Mouse (Mus musculus): ENCODE measurements around the gene Txndc11.

The Txndc11 gene

GRCm38 (mm10) chr16:11134348-11135344 lies at the start of gene Txndc11:
Txndc11 (minus strand) TSS chr16:11134650.
- peak; percentile 99 for DNase-seq (ENCODE audit: low read depth)

DNA sequence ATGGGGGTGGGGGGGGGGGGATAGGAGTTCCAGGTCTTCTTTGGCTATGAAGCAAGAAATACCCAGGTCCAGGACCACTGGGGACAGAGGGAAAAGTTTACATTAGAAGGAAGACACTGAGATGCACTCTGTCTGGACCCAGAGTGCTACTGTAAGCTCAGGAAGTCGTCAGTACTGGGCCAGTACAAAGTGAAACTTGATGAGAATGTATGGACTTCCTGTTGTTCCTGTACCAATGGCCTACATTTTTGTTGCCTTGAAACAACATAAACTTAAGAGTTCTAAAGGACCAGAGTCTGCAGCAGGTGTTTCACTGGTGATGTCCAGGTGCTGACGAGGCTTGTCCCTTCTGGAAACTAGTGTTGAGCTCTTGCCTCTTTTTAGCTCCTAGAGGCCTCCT lies 43.0 kb upstream of the Txndc11 start:
- peak; percentile 71 for DNase-seq (ENCODE audit: low read depth)

DNA sequence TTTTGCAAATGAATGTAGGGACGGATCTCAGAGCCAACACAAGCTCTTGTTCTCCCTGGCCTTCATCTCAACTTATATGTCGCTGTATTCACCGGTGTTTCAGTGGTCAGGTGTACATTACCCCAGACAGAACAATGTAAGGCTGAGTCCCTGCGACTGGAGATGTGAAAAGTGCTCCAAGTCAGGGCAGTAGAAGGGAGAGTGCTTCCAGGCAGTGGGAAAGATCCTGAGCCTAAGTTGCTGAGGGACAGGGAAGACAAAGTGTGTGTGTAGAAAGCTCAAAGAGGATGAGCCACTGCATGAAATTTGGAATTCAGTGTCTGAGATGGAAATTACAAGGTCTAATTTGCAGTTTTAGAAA lies 42.4 kb upstream of the Txndc11 start:
- no peak for DNase-seq (ENCODE audit: low read depth)

GRCm38 (mm10) chr16:11176208-11176883 lies 41.9 kb upstream of the Txndc11 start, which contains the start of gene Zc3h7a:
Zc3h7a (minus strand) TSS chr16:11176393.
- DNase-seq (ENCODE audit: low read depth) = peak; percentile 95

DNA sequence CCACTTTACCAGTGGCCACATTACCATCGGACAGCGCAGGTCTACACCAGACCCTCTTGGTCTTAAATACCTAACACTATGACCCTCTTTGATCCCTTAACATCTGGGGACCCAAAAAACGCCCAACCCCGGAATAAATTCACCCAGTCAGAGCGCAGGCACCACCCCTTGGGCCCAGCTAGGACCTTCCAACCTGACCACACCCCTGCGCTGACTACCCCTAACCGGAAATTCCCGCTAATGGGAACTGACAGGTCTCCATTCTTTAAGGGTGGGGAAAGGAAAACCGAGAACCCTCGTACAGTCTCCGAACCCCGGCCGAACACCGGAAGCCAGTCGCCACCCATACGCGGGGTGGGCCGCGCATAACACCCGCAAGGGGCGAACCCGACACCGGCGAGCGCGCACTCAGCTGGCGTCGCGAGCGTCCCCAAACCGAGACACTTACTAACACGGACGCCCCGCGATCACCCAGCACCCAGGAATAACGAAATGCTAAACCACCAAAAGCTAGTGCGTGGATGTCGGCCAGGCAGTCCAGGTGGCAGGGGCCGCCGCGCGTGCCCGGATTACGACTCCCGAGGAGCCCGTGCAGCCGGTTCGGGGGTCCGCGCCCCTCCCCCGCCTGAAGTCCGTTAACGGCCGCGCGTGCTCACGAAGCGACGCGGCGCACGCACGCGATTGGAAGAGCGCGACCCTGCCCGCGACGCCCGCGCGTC lies 41.2 kb upstream of the Txndc11 start:
- peak; percentile 83 for DNase-seq (ENCODE audit: low read depth)

- DNase-seq (ENCODE audit: low read depth) = peak; percentile 73
Measured at GRCm38 (mm10) chr16:11175100-11175488, 40.6 kb upstream of the Txndc11 start.

GRCm38 (mm10) chr16:11174671-11175081 lies 40.2 kb upstream of the Txndc11 start:
- DNase-seq (ENCODE audit: low read depth) = peak; percentile 88

DNA sequence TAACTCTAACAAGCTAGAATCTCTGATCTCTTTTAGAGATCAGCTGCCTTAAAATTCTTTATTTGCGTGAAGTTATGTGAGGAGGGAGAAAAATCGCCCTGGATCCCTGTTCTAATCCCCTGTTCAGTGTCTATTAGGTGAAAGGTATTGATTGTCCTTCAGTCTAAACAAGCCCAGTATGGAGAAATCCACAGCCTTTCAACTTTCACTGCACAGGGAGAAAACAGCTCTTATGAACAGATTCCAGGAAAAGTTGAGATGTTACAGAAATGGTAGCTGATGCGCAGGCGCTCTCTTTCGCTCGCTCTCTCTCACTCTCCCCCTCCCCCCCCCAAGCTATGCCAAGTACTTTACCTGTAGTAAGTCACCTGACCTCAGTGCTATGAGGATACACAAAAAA lies 37.2 kb upstream of the Txndc11 start:
- no peak for DNase-seq (ENCODE audit: low read depth)

DNA sequence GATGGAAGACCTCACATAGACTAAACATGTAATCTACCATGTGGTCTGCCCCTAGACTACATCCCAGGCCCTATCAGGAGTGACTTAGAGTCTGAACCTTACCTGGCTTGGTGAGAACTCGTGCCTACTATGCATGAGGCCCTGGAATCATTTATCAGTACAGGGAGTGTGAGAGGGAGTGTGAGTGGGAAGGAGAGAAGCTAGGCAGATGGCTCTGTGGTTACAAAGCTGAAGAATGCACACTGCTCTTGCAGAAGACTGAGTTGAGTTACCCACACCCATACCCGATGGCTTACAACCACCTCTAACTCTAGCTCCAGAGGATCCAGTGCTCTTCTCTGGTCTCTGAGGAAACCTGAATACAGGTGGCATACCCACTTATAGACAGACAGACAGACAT lies 32.0 kb upstream of the Txndc11 start:
- DNase-seq (ENCODE audit: low read depth) = no peak

GRCm38 (mm10) chr16:11164695-11165255 lies 30.3 kb upstream of the Txndc11 start:
- DNase-seq (ENCODE audit: low read depth) = no peak

GRCm38 (mm10) chr16:11157721-11158120 lies 23.3 kb upstream of the Txndc11 start:
- DNase-seq (ENCODE audit: low read depth) = peak; percentile 69

DNA sequence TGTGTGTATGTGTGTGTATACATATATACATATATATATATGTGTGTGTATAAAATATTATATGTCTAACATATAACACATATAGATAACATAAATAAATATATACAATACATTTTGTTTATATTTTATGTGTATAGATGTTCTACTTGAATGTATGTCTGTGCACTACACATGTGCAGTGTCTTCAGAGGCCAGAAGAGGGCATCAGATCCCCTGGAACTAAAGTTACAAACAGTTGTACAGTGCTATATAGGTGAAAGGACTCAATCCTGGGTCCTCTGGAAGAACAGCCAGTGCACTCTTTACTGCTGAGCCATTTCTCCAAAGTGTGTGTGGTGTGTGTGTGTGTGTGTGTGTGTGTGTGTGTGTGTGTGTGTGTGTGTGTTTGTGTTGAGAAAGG lies 20.1 kb upstream of the Txndc11 start:
- peak; percentile 42 for DNase-seq (ENCODE audit: low read depth)

DNA sequence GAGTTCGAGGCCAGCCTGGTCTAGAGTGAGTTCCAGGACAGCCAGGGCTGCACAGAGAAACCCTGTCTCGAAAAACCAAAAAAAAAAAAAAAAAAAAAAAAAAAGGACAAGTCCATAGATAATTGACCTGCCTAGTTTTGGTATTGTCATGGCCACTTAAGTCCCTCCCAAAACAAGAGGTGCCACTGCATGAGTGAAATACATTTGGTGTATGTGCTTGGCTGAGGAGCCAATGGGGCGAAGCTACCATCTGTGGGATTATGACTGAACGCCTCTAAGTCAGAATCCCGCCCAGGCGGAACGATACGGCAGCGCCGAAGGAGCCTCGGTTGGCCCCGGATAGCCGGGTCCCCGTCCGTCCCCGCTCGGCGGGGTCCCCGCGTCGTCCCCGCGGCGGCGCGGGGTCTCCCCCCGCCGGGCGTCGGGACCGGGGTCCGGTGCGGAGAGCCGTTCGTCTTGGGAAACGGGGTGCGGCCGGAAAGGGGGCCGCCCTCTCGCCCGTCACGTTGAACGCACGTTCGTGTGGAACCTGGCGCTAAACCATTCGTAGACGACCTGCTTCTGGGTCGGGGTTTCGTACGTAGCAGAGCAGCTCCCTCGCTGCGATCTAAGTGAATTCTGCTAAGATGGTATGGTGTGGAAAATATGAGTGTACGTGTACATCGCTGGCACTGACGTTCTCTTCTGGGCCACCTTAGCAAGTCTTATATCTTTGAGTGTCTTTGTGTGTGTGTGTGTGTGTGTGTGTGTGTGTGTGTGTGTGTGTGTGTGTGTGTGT lies 9.4 kb upstream of the Txndc11 start:
- DNase-seq (ENCODE audit: low read depth) = peak; percentile 49

DNA sequence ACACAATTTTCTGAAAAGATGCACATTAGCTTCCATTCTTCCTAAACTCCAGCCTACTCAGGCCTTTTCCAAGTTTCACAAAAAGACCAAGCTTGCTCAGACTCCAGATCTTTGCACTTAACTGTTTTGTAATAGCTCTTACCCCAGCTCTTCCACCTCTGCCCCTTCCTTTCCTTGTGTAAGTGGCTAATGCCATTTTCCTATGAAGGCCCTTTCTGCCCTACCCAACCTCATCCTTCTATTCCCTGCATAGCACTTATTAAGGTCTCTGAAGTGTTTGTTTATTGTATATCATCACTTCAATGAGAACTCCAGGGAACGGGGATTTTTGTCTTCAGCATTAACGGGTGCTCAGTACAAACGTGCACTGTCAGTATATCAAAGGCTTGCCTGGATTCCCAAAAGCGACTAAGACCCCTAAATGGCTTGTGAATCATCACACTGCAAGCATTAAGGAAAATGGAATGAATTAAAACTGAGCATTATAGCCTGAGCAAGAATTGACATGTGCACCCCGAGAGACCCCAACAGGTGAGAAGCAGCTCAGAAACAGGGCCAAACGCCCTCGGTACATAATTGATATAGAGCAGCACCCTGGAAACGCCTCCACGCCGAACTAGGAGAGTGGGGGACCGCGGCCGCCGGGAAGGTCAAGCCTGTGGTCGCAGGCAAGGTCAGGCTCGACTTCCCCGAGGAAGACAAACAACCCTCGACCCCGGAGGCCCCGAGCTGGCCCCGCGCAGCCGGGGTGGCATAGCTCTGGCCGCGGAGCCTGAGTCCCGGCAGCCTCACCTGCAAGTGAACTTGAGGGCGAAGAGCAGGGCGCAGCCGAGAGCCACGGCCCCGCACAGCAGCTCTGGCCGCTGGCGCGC lies 738 bp downstream of the Txndc11 start:
- peak; percentile 55 for DNase-seq (ENCODE audit: low read depth)

- DNase-seq (ENCODE audit: low read depth) = no peak
Measured at GRCm38 (mm10) chr16:11132839-11133238, 1.6 kb downstream of the Txndc11 start.

DNA sequence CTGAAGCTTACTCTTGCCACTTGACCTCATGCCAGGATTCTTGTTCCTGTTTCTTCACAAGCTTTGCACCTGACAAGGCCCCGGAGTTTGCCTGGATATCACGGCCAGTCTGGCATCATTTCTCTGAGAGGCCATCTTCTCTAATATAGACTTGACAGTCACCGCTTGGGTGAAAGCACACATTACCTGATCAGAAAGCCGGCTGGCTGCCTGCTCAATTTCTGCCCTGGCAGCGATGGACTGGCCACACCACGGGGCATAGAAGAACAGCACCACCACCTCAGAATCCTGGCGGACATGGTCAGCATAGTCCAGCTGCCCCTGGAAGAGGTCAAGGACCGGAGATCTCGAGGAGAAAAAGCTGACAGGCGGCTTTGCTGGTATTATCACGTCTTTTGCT lies 6.1 kb downstream of the Txndc11 start:
- no peak for DNase-seq (ENCODE audit: low read depth)

GRCm38 (mm10) chr16:11125371-11125770 lies 9.1 kb downstream of the Txndc11 start:
- no peak for DNase-seq (ENCODE audit: low read depth)

- DNase-seq (ENCODE audit: low read depth) = no peak
Measured at GRCm38 (mm10) chr16:11124110-11124509, 10.3 kb downstream of the Txndc11 start.

DNA sequence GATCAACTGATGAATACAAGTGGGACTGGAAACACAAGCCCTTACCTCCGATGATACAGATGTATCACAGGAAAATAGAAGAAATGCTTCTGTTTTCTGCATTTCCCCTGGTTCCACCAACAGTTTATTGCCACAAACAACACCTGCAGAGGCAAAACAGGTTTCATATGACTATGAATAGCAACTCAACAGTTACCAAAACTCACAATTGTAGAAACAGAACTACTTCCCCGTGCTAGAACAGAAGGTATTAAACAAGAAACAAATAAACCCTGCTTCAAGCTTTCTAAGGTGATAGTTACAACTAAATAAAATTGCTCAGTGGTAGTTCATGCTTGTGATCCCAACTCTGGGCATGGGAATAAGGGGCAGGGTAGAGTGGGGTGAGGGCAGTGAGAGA lies 11.8 kb downstream of the Txndc11 start:
- no peak for DNase-seq (ENCODE audit: low read depth)

GRCm38 (mm10) chr16:11109198-11109740 lies 25.2 kb downstream of the Txndc11 start:
- peak; percentile 58 for DNase-seq (ENCODE audit: low read depth)
